Mouse (Mus musculus) erythroblast, embryonic 14.5 days (primary cell): ENCODE results near the gene Parva.

Source experiments
- GATA1 ChIP-seq: IDR thresholded peaks from 2 replicates; pipeline ENCODE4 v1.6.1; 2012; ENCODE audit warnings: low read length, inconsistent platforms, mixed read lengths
- TAL1 ChIP-seq: IDR thresholded peaks from 3 replicates; pipeline ENCODE4 v1.6.1; 2012; ENCODE audit warnings: low read length, inconsistent platforms, mixed read lengths

GRCm38 (mm10) chr7:112390252-112390936 lies 36.9 kb upstream of the Parva start:
- TF ChIP-seq GATA1 (no peak), TAL1 (no peak)
